8 mouse cellular contexts compared by ENCODE assay signal in genomic region chr13:52255697-52256096, GRCm38 (mm10).
DNase-seq lines count a peak whose midpoint lies in the region; ATAC-seq lines count a peak whose summit lies in the region.
"Had no signal": no experiment of that assay in that cellular context is flagged by ENCODE, and none has a peak within 500 bp of the region (broad histone marks: within the 10 kb centered on the region; RNA-seq: fewer than 3 reads in every experiment).

No protein-coding gene starts in this region.

- no peak overlapping the region for H3K9ac ChIP-seq in hindbrain, embryonic 11.5 days (ENCODE audit: low read depth, low read length)
- H3K9ac ChIP-seq in hindbrain, embryonic 13.5 days: no peak overlapping the region
- no peak overlapping the region for H3K9ac ChIP-seq in midbrain, embryonic 14.5 days (replicated peaks; ENCODE audit: low read length)
- no peak overlapping the region for H3K9ac ChIP-seq in midbrain, embryonic 13.5 days (replicated peaks)
- no peak overlapping the region for H3K9ac ChIP-seq in neural tube, embryonic 11.5 days (ENCODE audit: low read length)
- H3K9ac ChIP-seq: liver, embryonic 13.5 days had no signal

- H3K4me2 ChIP-seq in hindbrain, embryonic 11.5 days (replicated peaks; ENCODE audit: low read depth, low read length): no peak overlapping the region
- H3K4me2 ChIP-seq in hindbrain, embryonic 13.5 days: no peak overlapping the region
- H3K4me2 ChIP-seq in midbrain, embryonic 14.5 days (ENCODE audit: low read length): no peak overlapping the region
- H3K4me2 ChIP-seq in midbrain, embryonic 13.5 days (replicated peaks): no peak overlapping the region
- no peak overlapping the region for H3K4me2 ChIP-seq in neural tube, embryonic 11.5 days (ENCODE audit: low read depth)
- H3K4me2 ChIP-seq: liver, embryonic 13.5 days had no signal

- H3K27ac ChIP-seq in hindbrain, embryonic 11.5 days (ENCODE audit: low read depth, low read length): no peak overlapping the region
- no peak overlapping the region for H3K27ac ChIP-seq in hindbrain, embryonic 13.5 days
- no peak overlapping the region for H3K27ac ChIP-seq in midbrain, embryonic 14.5 days (replicated peaks; ENCODE audit: low read depth, low read length)
- no peak overlapping the region for H3K27ac ChIP-seq in midbrain, embryonic 13.5 days
- H3K27ac ChIP-seq in neural tube, embryonic 11.5 days (ENCODE audit: low read depth, low read length): no peak overlapping the region
- H3K27ac ChIP-seq: liver, embryonic 13.5 days had no signal

- H3K36me3 ChIP-seq in hindbrain, embryonic 11.5 days (ENCODE audit: control insufficient read depth, insufficient read depth, low read length): no peaks in the 10 kb centered on the region
- H3K36me3 ChIP-seq in hindbrain, embryonic 13.5 days: no peaks in the 10 kb centered on the region
- no peaks in the 10 kb centered on the region for H3K36me3 ChIP-seq in midbrain, embryonic 14.5 days (ENCODE audit: control insufficient read depth, insufficient read depth, low read length)
- no peaks in the 10 kb centered on the region for H3K36me3 ChIP-seq in midbrain, embryonic 13.5 days
- no peaks in the 10 kb centered on the region for H3K36me3 ChIP-seq in neural tube, embryonic 11.5 days (ENCODE audit: control insufficient read depth, insufficient read depth, low read length)
- H3K36me3 ChIP-seq: liver, embryonic 13.5 days had no signal

- H3K4me1 ChIP-seq in hindbrain, embryonic 11.5 days (replicated peaks; ENCODE audit: control insufficient read depth, insufficient read depth, low read length): no peaks in the 10 kb centered on the region
- H3K4me1 ChIP-seq in hindbrain, embryonic 13.5 days (replicated peaks): no peaks in the 10 kb centered on the region
- no peaks in the 10 kb centered on the region for H3K4me1 ChIP-seq in midbrain, embryonic 14.5 days (ENCODE audit: control insufficient read depth, insufficient read depth, low read length)
- H3K4me1 ChIP-seq in midbrain, embryonic 13.5 days (replicated peaks): no peaks in the 10 kb centered on the region
- no peaks in the 10 kb centered on the region for H3K4me1 ChIP-seq in neural tube, embryonic 11.5 days (ENCODE audit: control insufficient read depth, insufficient read depth, low read length)

- no peaks in the 10 kb centered on the region for H3K9me3 ChIP-seq in hindbrain, embryonic 11.5 days (ENCODE audit: control insufficient read depth, low read length)
- no peaks in the 10 kb centered on the region for H3K9me3 ChIP-seq in hindbrain, embryonic 13.5 days
- H3K9me3 ChIP-seq in midbrain, embryonic 14.5 days (ENCODE audit: control insufficient read depth, low read length): no peaks in the 10 kb centered on the region
- no peaks in the 10 kb centered on the region for H3K9me3 ChIP-seq in midbrain, embryonic 13.5 days
- H3K9me3 ChIP-seq in neural tube, embryonic 11.5 days (ENCODE audit: control insufficient read depth, low read length): no peaks in the 10 kb centered on the region
- H3K9me3 ChIP-seq: liver, embryonic 13.5 days had no signal

- no peak for ATAC-seq in hindbrain, embryonic 11.5 days (ENCODE audit: low FRiP score)
- no peak for ATAC-seq in hindbrain, embryonic 13.5 days (ENCODE audit: low FRiP score)
- ATAC-seq in midbrain, embryonic 14.5 days (ENCODE audit: low FRiP score, low TSS enrichment): no peak
- ATAC-seq in midbrain, embryonic 13.5 days: no peak
- no peak for ATAC-seq in neural tube, embryonic 11.5 days (ENCODE audit: insufficient read depth, low FRiP score, low TSS enrichment)

- peak; percentile 44 for DNase-seq in hindbrain, embryonic 11.5 days (ENCODE audit: low spot score)
- peak; percentile 45 for DNase-seq in midbrain, embryonic 14.5 days
- peak; percentile 74 for DNase-seq in R1 (ENCODE audit: low read depth, low spot score)
- DNase-seq in neural tube, embryonic 11.5 days (ENCODE audit: low spot score): peak; percentile 30
- DNase-seq in layer of hippocampus, postnatal 14 days (ENCODE audit: low spot score in 2 of 2): no peak
- DNase-seq: liver, embryonic 13.5 days had no signal

- no peak overlapping the region for H3K4me3 ChIP-seq in hindbrain, embryonic 11.5 days (ENCODE audit: low read depth, low read length)
- H3K4me3 ChIP-seq in hindbrain, embryonic 13.5 days: no peak overlapping the region
- no peak overlapping the region for H3K4me3 ChIP-seq in midbrain, embryonic 14.5 days (replicated peaks; ENCODE audit: low read depth, low read length)
- H3K4me3 ChIP-seq in midbrain, embryonic 13.5 days (replicated peaks): no peak overlapping the region
- no peak overlapping the region for H3K4me3 ChIP-seq in neural tube, embryonic 11.5 days (ENCODE audit: low read depth, low read length)
- H3K4me3 ChIP-seq: liver, embryonic 13.5 days had no signal

- WGBS in hindbrain, embryonic 11.5 days: 62% methylated on average over 5 of the region's 5 CpGs
- 70% methylated on average over 5 of the region's 5 CpGs for WGBS in hindbrain, embryonic 13.5 days
- WGBS in midbrain, embryonic 14.5 days: 78% methylated on average over 5 of the region's 5 CpGs
- 70% methylated on average over 5 of the region's 5 CpGs for WGBS in midbrain, embryonic 13.5 days
- 70% methylated on average over 5 of the region's 5 CpGs for WGBS in neural tube, embryonic 11.5 days

- H3K27me3 ChIP-seq in hindbrain, embryonic 11.5 days (ENCODE audit: control insufficient read depth, insufficient read depth, low read length): no peaks in the 10 kb centered on the region
- H3K27me3 ChIP-seq in hindbrain, embryonic 13.5 days: peaks cover 7% of the 10 kb centered on the region; the same call in 1 of the 2 replicates
- no peaks in the 10 kb centered on the region for H3K27me3 ChIP-seq in midbrain, embryonic 14.5 days (ENCODE audit: control insufficient read depth, insufficient read depth, low read length)
- no peaks in the 10 kb centered on the region for H3K27me3 ChIP-seq in midbrain, embryonic 13.5 days
- H3K27me3 ChIP-seq in neural tube, embryonic 11.5 days (ENCODE audit: control insufficient read depth, insufficient read depth, low read length): no peaks in the 10 kb centered on the region
- H3K27me3 ChIP-seq: liver, embryonic 13.5 days had no signal

Comparison
In these comparisons a context has a peak if more than half of its experiments do, and no peak if none do; other contexts are left out.
1. DNase-seq: peak in hindbrain, embryonic 11.5 days (single experiment), midbrain, embryonic 14.5 days (single experiment), R1 (single experiment) and neural tube, embryonic 11.5 days (single experiment); none in layer of hippocampus, postnatal 14 days (0 of 2).